Mouse (Mus musculus) layer of hippocampus, postnatal 10 days (tissue): ENCODE measurements around the gene Gm45717. TPM values are rescaled to one million over a fixed set of nuclear protein-coding genes. Genes with fewer than 3 reads are reported as not detected.
A peak's percentile ranks its signal among the peaks of the same experiment; 100 is the strongest.

Experiments used
- DNase-seq, 2 experiments: peaks; one replicate each; pipeline ENCODE4 v3.0.0; 2021; ENCODE audit warnings: low spot score in 2 of 2
- total RNA-seq, 2 experiments: library from RNA; stranded (reverse); gene quantifications; 2 replicates each; pipeline ENCODE4 v1.2.3; 2021

Gene Gm45717
- total RNA-seq, 2 experiments from 2014 or later, result not detected

- DNase-seq, result no peak
Measured at GRCm38 (mm10) chr7:140908181-140908580, 47.6 kb downstream of the Gm45717 start.

GRCm38 (mm10) chr7:140907697-140908096, 48.0 kb downstream of the Gm45717 start:
- DNase-seq, result no peak

- DNase-seq, result no peak
Measured at GRCm38 (mm10) chr7:140907131-140907530, 48.6 kb downstream of the Gm45717 start.

GRCm38 (mm10) chr7:140905642-140906081, 50.1 kb downstream of the Gm45717 start:
- no peak for DNase-seq

- DNase-seq, result peak; percentile 87 to 90
Measured at GRCm38 (mm10) chr7:140903212-140903611, 52.5 kb downstream of the Gm45717 start.

- DNase-seq, result no peak
Measured at GRCm38 (mm10) chr7:140902036-140902875, 53.5 kb downstream of the Gm45717 start.

GRCm38 (mm10) chr7:140900220-140900619, 55.5 kb downstream of the Gm45717 start, which contains the start of gene Cox8b:
TSS of gene Cox8b (minus strand) at chr7:140900446.
- DNase-seq, result no peak

Other genes with a start within 250 kb of the Gm45717 start
- gene Cyp2e1, start 192.2 kb downstream of the Gm45717 start, total RNA-seq, result not detected
- not detected for gene Syce1, start 168.1 kb downstream of the Gm45717 start, total RNA-seq
- gene Zfp941, start 133.8 kb downstream of the Gm45717 start, total RNA-seq, result 1 to 10 TPM; 8.5 to 9.3 TPM
- gene Urah, start 120.9 kb downstream of the Gm45717 start, total RNA-seq, result 1 to 10 TPM in 1 of 2 experiments, not detected in 1; 1.2 TPM
- gene Scgb1c1, start 110.4 kb downstream of the Gm45717 start, total RNA-seq, result not detected
- not detected for gene Odf3, start 108.1 kb downstream of the Gm45717 start, total RNA-seq
- under 1 TPM; 0.40 to 0.73 TPM for gene Gm45785, start 99.6 kb downstream of the Gm45717 start, total RNA-seq
- gene Ric8a, start 99.0 kb downstream of the Gm45717 start, total RNA-seq, result 100 to 1,000 TPM in 1 of 2 experiments, 10 to 100 TPM in 1; 91.1 to 106 TPM
- 10 to 100 TPM; 27.2 to 28.1 TPM for gene Bet1l, start 98.4 kb downstream of the Gm45717 start, total RNA-seq
- gene Psmd13, start 74.0 kb downstream of the Gm45717 start, total RNA-seq, result 100 to 1,000 TPM; 151 to 155 TPM
- gene Sirt3, start 73.6 kb downstream of the Gm45717 start, total RNA-seq, result 10 to 100 TPM; 46.0 to 48.6 TPM
- gene Cox8b, start 55.5 kb downstream of the Gm45717 start, total RNA-seq, result not detected
- gene Nlrp6, start 35.0 kb downstream of the Gm45717 start, total RNA-seq, result under 1 TPM; 0.27 to 0.53 TPM
- gene Pgghg, start 14.5 kb downstream of the Gm45717 start, total RNA-seq, result 1 to 10 TPM; 4.2 to 5.0 TPM
- not detected for gene Ifitm5, start 5.6 kb downstream of the Gm45717 start, total RNA-seq
- 10 to 100 TPM; 20.3 to 27.0 TPM for gene Ifitm2, start 50 bp upstream of the Gm45717 start, total RNA-seq
- 1 to 10 TPM; 3.6 to 5.5 TPM for gene Ifitm1, start 11.3 kb upstream of the Gm45717 start, total RNA-seq
- 10 to 100 TPM; 13.0 TPM for gene Ifitm3, start 54.8 kb upstream of the Gm45717 start, total RNA-seq
- gene Ifitm6, start 62.0 kb upstream of the Gm45717 start, total RNA-seq, result not detected
- gene Gm17387, start 73.2 kb upstream of the Gm45717 start, total RNA-seq, result not detected
- gene B4galnt4, start 105.2 kb upstream of the Gm45717 start, total RNA-seq, result 100 to 1,000 TPM; 103 to 123 TPM
- not detected for gene Pkp3, start 122.3 kb upstream of the Gm45717 start, total RNA-seq
- 1 to 10 TPM; 2.1 to 2.5 TPM for gene Sigirr, start 144.6 kb upstream of the Gm45717 start, total RNA-seq
- gene Ano9, start 161.9 kb upstream of the Gm45717 start, total RNA-seq, result not detected
- 10 to 100 TPM; 47.9 to 68.4 TPM for gene Ptdss2, start 166.4 kb upstream of the Gm45717 start, total RNA-seq
- 10 to 100 TPM; 29.7 to 32.4 TPM for gene Rnh1, start 216.9 kb upstream of the Gm45717 start, total RNA-seq
- 100 to 1,000 TPM; 210 to 243 TPM for gene Hras, start 238.1 kb upstream of the Gm45717 start, total RNA-seq
- 1 to 10 TPM; 5.0 to 5.8 TPM for gene Lrrc56, start 238.2 kb upstream of the Gm45717 start, total RNA-seq